Mouse (Mus musculus): ENCODE measurements at regions not wholly inside any gene's neighbourhood (a gene's known extent, or its start where the extent isn't known, plus 50 kb on each side); places are given as distances from the start of the nearest gene placed in this dataset.
"Not testable (repeated sequence)": the region's sequence is repeated elsewhere in the genome, so short reads cannot be mapped to it uniquely, and the experiment has no call there.

DNA sequence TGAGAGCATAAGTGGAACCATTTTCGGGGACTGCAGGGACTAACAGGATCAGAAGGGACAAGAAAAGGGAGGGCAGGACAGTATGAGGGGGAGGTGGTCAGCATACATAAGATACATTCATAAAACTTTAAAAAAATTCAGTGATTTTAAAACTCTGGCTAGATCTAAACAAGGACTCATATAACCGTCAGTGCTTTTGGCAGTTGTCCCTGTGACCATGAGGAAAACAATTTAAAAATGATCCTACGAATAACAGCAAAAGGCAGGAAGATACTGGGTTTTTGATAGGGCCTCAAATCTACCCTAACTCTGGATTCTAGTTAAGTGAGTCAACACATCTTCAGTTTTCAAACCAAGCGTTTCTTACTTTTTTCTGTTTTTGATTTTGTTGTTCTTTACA, 106.9 kb upstream of the Eif4g2 start:
- no peaks in the 10 kb centered on the region for H3K4me1 ChIP-seq
- no peak overlapping the region for H3K4me3 ChIP-seq
- no peaks in the 10 kb centered on the region for H3K27me3 ChIP-seq
- no peak overlapping the region for H3K27ac ChIP-seq
- no peak for ATAC-seq
- H3K9me3 ChIP-seq (replicated peaks) = no peaks in the 10 kb centered on the region
- no peak overlapping the region for H3K4me2 ChIP-seq
- no peaks in the 10 kb centered on the region for H3K36me3 ChIP-seq (ENCODE audit: poor library complexity, severe bottlenecking)
- H3K9ac ChIP-seq = no peak overlapping the region
- 95% methylated on average over 4 of the region's 4 CpGs for WGBS

GRCm38 (mm10) chr7:111185954-111186353, 103.1 kb upstream of the Eif4g2 start:
- H3K9me3 ChIP-seq (replicated peaks) = no peaks in the 10 kb centered on the region
- no peaks in the 10 kb centered on the region for H3K36me3 ChIP-seq (ENCODE audit: poor library complexity, severe bottlenecking)
- H3K27me3 ChIP-seq = no peaks in the 10 kb centered on the region
- H3K27ac ChIP-seq = no peak overlapping the region
- H3K4me2 ChIP-seq = no peak overlapping the region
- H3K4me3 ChIP-seq = no peak overlapping the region
- no peak overlapping the region for H3K9ac ChIP-seq
- H3K4me1 ChIP-seq = no peaks in the 10 kb centered on the region
- 86% methylated on average over 7 of the region's 7 CpGs for WGBS
- no peak for ATAC-seq

DNA sequence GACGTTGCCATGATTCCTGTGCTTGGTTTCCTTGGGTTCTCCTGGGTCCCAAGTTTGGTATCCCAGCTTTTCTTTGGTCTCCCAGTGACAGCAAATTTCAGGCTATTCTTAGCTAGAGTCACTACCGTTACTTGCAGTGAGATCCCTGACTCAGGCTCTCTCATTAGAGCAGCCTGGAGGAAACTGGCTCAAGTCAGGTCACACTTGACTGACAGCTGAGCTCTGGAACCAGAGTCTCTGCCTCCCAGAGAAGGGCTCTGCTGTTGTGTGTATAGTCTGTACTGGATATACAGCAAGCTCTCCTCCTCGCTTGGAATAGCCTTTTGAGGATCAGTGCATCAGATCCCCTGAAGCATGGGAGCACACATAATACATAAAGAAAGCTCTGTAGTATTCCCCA, 100.7 kb upstream of the Eif4g2 start:
- WGBS = 62% methylated on average over 3 of the region's 3 CpGs
- H3K9ac ChIP-seq = no peak overlapping the region

GRCm38 (mm10) chr7:111182319-111182718, 99.5 kb upstream of the Eif4g2 start:
- 69% methylated on average over 3 of the region's 3 CpGs for WGBS
- Histone ChIP-seq H3K27ac (no peak overlapping the region), H3K9me3 (replicated peaks) (no peaks in the 10 kb centered on the region), H3K9ac (no peak overlapping the region), H3K4me1 (peaks cover 7% of the 10 kb centered on the region), H3K36me3 (ENCODE audit: poor library complexity, severe bottlenecking) (no peaks in the 10 kb centered on the region), H3K27me3 (no peaks in the 10 kb centered on the region), H3K4me3 (no peak overlapping the region), H3K4me2 (no peak overlapping the region)
- ATAC-seq = peak; percentile 61

More for the DNA sequence above, 100.7 kb upstream of the Eif4g2 start:
- H3K9me3 ChIP-seq (replicated peaks) = no peaks in the 10 kb centered on the region
- H3K27me3 ChIP-seq = no peaks in the 10 kb centered on the region
- no peak overlapping the region for H3K27ac ChIP-seq
- no peaks in the 10 kb centered on the region for H3K36me3 ChIP-seq (ENCODE audit: poor library complexity, severe bottlenecking)
- H3K4me3 ChIP-seq = no peak overlapping the region
- peaks cover 7% of the 10 kb centered on the region for H3K4me1 ChIP-seq
- no peak for ATAC-seq
- no peak overlapping the region for H3K4me2 ChIP-seq

GRCm38 (mm10) chr7:111179401-111180271, 96.8 kb upstream of the Eif4g2 start:
- Histone ChIP-seq H3K4me3 (no peak overlapping the region), H3K4me2 (no peak overlapping the region), H3K27ac (no peak overlapping the region), H3K36me3 (ENCODE audit: poor library complexity, severe bottlenecking) (no peaks in the 10 kb centered on the region), H3K27me3 (no peaks in the 10 kb centered on the region), H3K9me3 (replicated peaks) (no peaks in the 10 kb centered on the region), H3K4me1 (peaks cover 7% of the 10 kb centered on the region), H3K9ac (no peak overlapping the region)
- WGBS = 59% methylated on average over 7 of the region's 7 CpGs
- peak; percentile 55 for ATAC-seq

GRCm38 (mm10) chr7:111174393-111175124, 91.7 kb upstream of the Eif4g2 start:
- no peak overlapping the region for H3K4me2 ChIP-seq
- no peak overlapping the region for H3K27ac ChIP-seq
- peaks cover 3% of the 10 kb centered on the region for H3K4me1 ChIP-seq
- WGBS = 84% methylated on average over 9 of the region's 9 CpGs
- no peaks in the 10 kb centered on the region for H3K9me3 ChIP-seq (replicated peaks)
- no peak overlapping the region for H3K4me3 ChIP-seq
- no peaks in the 10 kb centered on the region for H3K27me3 ChIP-seq
- no peak overlapping the region for H3K9ac ChIP-seq
- no peak for ATAC-seq
- H3K36me3 ChIP-seq (ENCODE audit: poor library complexity, severe bottlenecking) = no peaks in the 10 kb centered on the region

DNA sequence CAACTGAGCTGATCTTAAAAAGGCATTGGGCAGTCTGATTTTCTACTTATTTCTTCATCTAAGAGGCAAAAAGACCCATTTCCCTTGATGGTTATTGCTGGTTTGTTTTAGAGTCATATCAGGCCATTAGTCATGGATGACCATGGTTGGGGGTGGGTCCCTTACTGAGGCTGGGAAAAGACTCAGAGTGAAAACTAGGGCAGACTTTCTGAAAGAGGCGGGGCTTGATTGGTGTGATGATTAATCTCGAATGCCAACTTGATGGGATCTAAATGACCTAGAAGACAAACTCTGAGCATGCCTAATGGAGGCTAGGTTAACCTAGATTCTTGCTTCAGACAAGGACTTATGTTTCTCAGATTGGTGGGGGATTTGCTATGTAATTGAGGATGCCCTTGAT, 89.2 kb upstream of the Eif4g2 start:
- H3K27me3 ChIP-seq = no peaks in the 10 kb centered on the region
- no peak overlapping the region for H3K27ac ChIP-seq
- no peaks in the 10 kb centered on the region for H3K36me3 ChIP-seq (ENCODE audit: poor library complexity, severe bottlenecking)
- H3K4me1 ChIP-seq = no peaks in the 10 kb centered on the region
- no peaks in the 10 kb centered on the region for H3K9me3 ChIP-seq (replicated peaks)
- WGBS = 94% methylated on average over 2 of the region's 2 CpGs
- H3K9ac ChIP-seq = no peak overlapping the region
- no peak overlapping the region for H3K4me3 ChIP-seq
- no peak overlapping the region for H3K4me2 ChIP-seq
- no peak for ATAC-seq

DNA sequence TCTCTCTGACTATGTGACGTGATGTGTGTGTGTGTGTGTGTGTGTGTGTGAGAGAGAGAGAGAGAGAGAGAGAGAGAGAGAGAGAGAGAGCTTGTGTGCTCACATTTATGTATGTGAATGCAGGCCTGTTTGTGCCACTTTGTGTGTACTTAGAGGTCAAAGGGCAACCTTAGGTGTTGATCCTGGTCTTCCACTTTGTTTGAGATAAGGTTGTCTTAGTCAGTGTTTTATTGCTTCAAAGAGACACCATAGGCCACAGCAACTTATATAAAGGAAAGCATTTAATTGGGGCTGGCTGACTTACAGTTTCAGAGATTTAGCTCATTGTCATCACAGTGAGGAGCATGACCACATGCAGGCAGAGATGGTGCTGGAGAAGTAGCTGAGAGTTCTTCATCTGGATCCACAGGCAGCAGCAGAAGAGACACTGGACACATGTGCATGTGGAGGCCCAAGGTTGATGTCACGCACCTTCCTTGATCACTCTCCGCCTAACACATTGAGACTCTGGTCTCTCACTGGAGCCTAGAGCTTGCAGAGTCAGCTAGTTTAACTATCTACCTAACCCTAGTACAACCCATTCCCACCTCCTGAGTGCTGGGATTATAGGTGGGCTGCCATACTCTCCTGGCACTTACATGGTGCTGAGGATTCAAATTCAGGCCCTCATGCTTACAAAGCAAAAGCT, 85.9 kb upstream of the Eif4g2 start:
- H3K27ac ChIP-seq; H3K4me3 ChIP-seq; H3K27me3 ChIP-seq; H3K36me3 ChIP-seq (ENCODE audit: poor library complexity, severe bottlenecking); H3K9ac ChIP-seq; ATAC-seq; H3K4me1 ChIP-seq; H3K4me2 ChIP-seq; H3K9me3 ChIP-seq (replicated peaks): not testable (repeated sequence)
- 97% methylated on average over 3 of the region's 3 CpGs for WGBS

DNA sequence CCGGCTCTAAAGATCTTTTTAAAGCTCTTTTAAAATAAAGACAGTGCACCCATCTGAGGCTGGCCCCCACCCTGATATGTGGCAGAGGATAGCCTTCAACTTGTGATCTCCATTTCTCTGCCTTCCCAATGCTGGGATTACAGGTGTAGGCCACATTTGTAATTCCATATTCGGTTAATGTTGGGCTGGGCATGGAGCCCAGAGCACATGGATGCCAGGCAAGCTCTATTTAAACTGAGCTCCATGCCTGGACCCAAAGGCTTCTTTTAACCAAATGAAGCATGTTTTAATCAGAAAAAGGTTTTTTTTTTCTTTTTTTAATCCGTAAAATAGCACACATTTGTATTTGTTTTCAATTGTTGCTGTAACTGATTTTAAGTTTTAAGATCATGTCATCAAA, 82.2 kb upstream of the Eif4g2 start:
- H3K36me3 ChIP-seq (ENCODE audit: poor library complexity, severe bottlenecking) = no peaks in the 10 kb centered on the region
- H3K9me3 ChIP-seq (replicated peaks) = no peaks in the 10 kb centered on the region
- no peak for ATAC-seq
- H3K4me2 ChIP-seq = no peak overlapping the region
- no peaks in the 10 kb centered on the region for H3K4me1 ChIP-seq
- no peak overlapping the region for H3K27ac ChIP-seq
- no peak overlapping the region for H3K9ac ChIP-seq
- H3K27me3 ChIP-seq = no peaks in the 10 kb centered on the region
- WGBS = 77% methylated on average over 3 of the region's 3 CpGs
- no peak overlapping the region for H3K4me3 ChIP-seq

DNA sequence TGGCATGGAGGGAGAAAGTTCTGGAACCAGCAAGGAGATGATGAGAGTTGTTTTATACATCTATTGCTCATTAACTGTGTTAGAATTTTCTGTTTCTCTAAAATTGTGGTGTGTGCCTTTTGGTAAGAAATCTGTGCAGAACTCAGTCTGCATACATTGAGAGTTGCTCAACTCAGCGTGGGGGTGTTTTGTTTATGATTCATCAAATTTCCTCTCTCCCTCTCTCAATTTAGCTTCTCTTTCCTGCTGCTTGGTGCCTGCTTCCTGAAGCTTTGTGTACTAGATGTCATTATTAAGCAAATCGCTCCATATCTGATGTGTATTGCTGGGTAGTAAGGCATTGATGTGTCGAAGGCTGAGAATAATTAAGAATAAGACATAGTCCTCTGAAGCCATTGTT, 81.4 kb upstream of the Eif4g2 start:
- H3K27me3 ChIP-seq = no peaks in the 10 kb centered on the region
- H3K4me3 ChIP-seq = no peak overlapping the region
- 81% methylated on average over 3 of the region's 3 CpGs for WGBS
- no peaks in the 10 kb centered on the region for H3K36me3 ChIP-seq (ENCODE audit: poor library complexity, severe bottlenecking)
- ATAC-seq = no peak
- H3K27ac ChIP-seq = no peak overlapping the region
- H3K9ac ChIP-seq = no peak overlapping the region
- no peak overlapping the region for H3K4me2 ChIP-seq
- H3K4me1 ChIP-seq = no peaks in the 10 kb centered on the region
- no peaks in the 10 kb centered on the region for H3K9me3 ChIP-seq (replicated peaks)

- Histone ChIP-seq H3K27me3 (no peaks in the 10 kb centered on the region), H3K4me2 (no peak overlapping the region), H3K4me1 (peaks cover 4% of the 10 kb centered on the region; the same call in 1 of the 2 replicates), H3K9ac (no peak overlapping the region), H3K27ac (no peak overlapping the region), H3K36me3 (ENCODE audit: poor library complexity, severe bottlenecking) (no peaks in the 10 kb centered on the region), H3K9me3 (replicated peaks) (no peaks in the 10 kb centered on the region), H3K4me3 (no peak overlapping the region)
- ATAC-seq = no peak
- WGBS = 43% methylated on average over 3 of the region's 3 CpGs
These were observed 81.0 kb upstream of the Eif4g2 start for GRCm38 (mm10) chr7:111163861-111164260.

GRCm38 (mm10) chr7:111163321-111163720, 80.5 kb upstream of the Eif4g2 start:
- H3K27ac ChIP-seq = no peak overlapping the region
- WGBS = 58% methylated on average over 8 of the region's 8 CpGs
- H3K4me1 ChIP-seq = peaks cover 5% of the 10 kb centered on the region; the same call in 1 of the 2 replicates
- no peak overlapping the region for H3K4me3 ChIP-seq
- no peak for ATAC-seq
- no peaks in the 10 kb centered on the region for H3K9me3 ChIP-seq (replicated peaks)
- H3K4me2 ChIP-seq = no peak overlapping the region
- H3K36me3 ChIP-seq (ENCODE audit: poor library complexity, severe bottlenecking) = no peaks in the 10 kb centered on the region
- H3K9ac ChIP-seq = no peak overlapping the region
- H3K27me3 ChIP-seq = no peaks in the 10 kb centered on the region
